Mouse (Mus musculus): ENCODE data around the gene Smim13. TPM values are rescaled to one million over a fixed set of nuclear protein-coding genes. Genes with fewer than 3 reads are reported as not detected.

Gene Smim13
- polyA plus RNA-seq, 1 experiment from 2014 or later: 11.8 TPM

GRCm38 (mm10) chr13:41267827-41268408 lies 18.3 kb downstream of the Smim13 start:
- H3K9me3 ChIP-seq (replicated peaks): no peaks in the 10 kb centered on the region
- no peak for DNase-seq (ENCODE audit: low spot score)
- H3K27me3 ChIP-seq (ENCODE audit: low read depth, poor library complexity, severe bottlenecking): no peaks in the 10 kb centered on the region
- no peak overlapping the region for H3K4me3 ChIP-seq
- 57% methylated on average over 7 of the region's 7 CpGs for WGBS
- peaks cover 3% of the 10 kb centered on the region; the same call in 1 of the 2 replicates for H3K4me1 ChIP-seq
- no peak overlapping the region for H3K27ac ChIP-seq
- H3K36me3 ChIP-seq: no peaks in the 10 kb centered on the region

GRCm38 (mm10) chr13:41273927-41274650 lies 24.4 kb downstream of the Smim13 start, which contains the start of gene Gm17364:
Gene Gm17364 (minus strand): TSS chr13:41273977.
- Histone ChIP-seq H3K9me3 (replicated peaks) (no peaks in the 10 kb centered on the region), H3K4me1 (no peaks in the 10 kb centered on the region), H3K27me3 (ENCODE audit: low read depth, poor library complexity, severe bottlenecking) (no peaks in the 10 kb centered on the region), H3K4me3 (no peak within 1 kb of the TSS), H3K36me3 (peaks cover 7% of the 10 kb centered on the region; the same call in 1 of the 2 replicates), H3K27ac (no peak within 1 kb of the TSS)
- DNase-seq (ENCODE audit: low spot score): no peak
- 94% methylated on average over 10 of the region's 10 CpGs for WGBS

GRCm38 (mm10) chr13:41280696-41281095 lies 31.1 kb downstream of the Smim13 start:
- WGBS: 68% methylated on average over 5 of the region's 5 CpGs
- no peaks in the 10 kb centered on the region for H3K36me3 ChIP-seq
- no peak overlapping the region for H3K4me3 ChIP-seq
- H3K4me1 ChIP-seq: no peaks in the 10 kb centered on the region
- H3K9me3 ChIP-seq (replicated peaks): no peaks in the 10 kb centered on the region
- H3K27ac ChIP-seq: no peak overlapping the region
- no peaks in the 10 kb centered on the region for H3K27me3 ChIP-seq (ENCODE audit: low read depth, poor library complexity, severe bottlenecking)
- DNase-seq (ENCODE audit: low spot score): no peak

- 29% methylated on average over 5 of the region's 5 CpGs for WGBS
- no peak overlapping the region for H3K27ac ChIP-seq
- no peak overlapping the region for H3K4me3 ChIP-seq
- peak; percentile 65 for DNase-seq (ENCODE audit: low spot score)
- no peaks in the 10 kb centered on the region for H3K27me3 ChIP-seq (ENCODE audit: low read depth, poor library complexity, severe bottlenecking)
- no peaks in the 10 kb centered on the region for H3K4me1 ChIP-seq
- H3K9me3 ChIP-seq (replicated peaks): no peaks in the 10 kb centered on the region
- H3K36me3 ChIP-seq: no peaks in the 10 kb centered on the region
Measured at GRCm38 (mm10) chr13:41283256-41283655, 33.6 kb downstream of the Smim13 start.

GRCm38 (mm10) chr13:41285448-41285847 lies 35.8 kb downstream of the Smim13 start:
- H3K9me3 ChIP-seq (replicated peaks): no peaks in the 10 kb centered on the region
- H3K27me3 ChIP-seq (ENCODE audit: low read depth, poor library complexity, severe bottlenecking): no peaks in the 10 kb centered on the region
- no peaks in the 10 kb centered on the region for H3K36me3 ChIP-seq
- 81% methylated on average over 4 of the region's 4 CpGs for WGBS
- no peak for DNase-seq (ENCODE audit: low spot score)
- H3K4me1 ChIP-seq: no peaks in the 10 kb centered on the region
- no peak overlapping the region for H3K4me3 ChIP-seq
- no peak overlapping the region for H3K27ac ChIP-seq

- Histone ChIP-seq H3K4me3 (no peak overlapping the region), H3K4me1 (no peaks in the 10 kb centered on the region), H3K36me3 (no peaks in the 10 kb centered on the region), H3K27me3 (ENCODE audit: low read depth, poor library complexity, severe bottlenecking) (no peaks in the 10 kb centered on the region), H3K27ac (no peak overlapping the region), H3K9me3 (replicated peaks) (no peaks in the 10 kb centered on the region)
- 92% methylated on average over 3 of the region's 3 CpGs for WGBS
- DNase-seq (ENCODE audit: low spot score): no peak
Measured at GRCm38 (mm10) chr13:41286285-41286684, 36.6 kb downstream of the Smim13 start.

- Histone ChIP-seq H3K4me3 (no peak overlapping the region), H3K4me1 (no peaks in the 10 kb centered on the region), H3K9me3 (replicated peaks) (no peaks in the 10 kb centered on the region), H3K27ac (no peak overlapping the region), H3K27me3 (ENCODE audit: low read depth, poor library complexity, severe bottlenecking) (no peaks in the 10 kb centered on the region), H3K36me3 (no peaks in the 10 kb centered on the region)
- 88% methylated on average over 4 of the region's 4 CpGs for WGBS
- no peak for DNase-seq (ENCODE audit: low spot score)
Measured at GRCm38 (mm10) chr13:41291466-41291974, 41.9 kb downstream of the Smim13 start.

GRCm38 (mm10) chr13:41293595-41293994 lies 44.0 kb downstream of the Smim13 start:
- Histone ChIP-seq H3K9me3 (replicated peaks) (no peaks in the 10 kb centered on the region), H3K27me3 (ENCODE audit: low read depth, poor library complexity, severe bottlenecking) (no peaks in the 10 kb centered on the region), H3K4me1 (no peaks in the 10 kb centered on the region), H3K4me3 (no peak overlapping the region), H3K27ac (no peak overlapping the region), H3K36me3 (no peaks in the 10 kb centered on the region)
- WGBS: 72% methylated on average over 5 of the region's 5 CpGs
- DNase-seq (ENCODE audit: low spot score): no peak

GRCm38 (mm10) chr13:41295886-41296285 lies 46.2 kb downstream of the Smim13 start:
- no peaks in the 10 kb centered on the region for H3K9me3 ChIP-seq (replicated peaks)
- H3K27ac ChIP-seq: no peak overlapping the region
- peaks cover 5% of the 10 kb centered on the region for H3K4me1 ChIP-seq
- no peak overlapping the region for H3K4me3 ChIP-seq
- no peaks in the 10 kb centered on the region for H3K27me3 ChIP-seq (ENCODE audit: low read depth, poor library complexity, severe bottlenecking)
- 79% methylated on average over 6 of the region's 6 CpGs for WGBS
- DNase-seq (ENCODE audit: low spot score): no peak
- no peaks in the 10 kb centered on the region for H3K36me3 ChIP-seq

GRCm38 (mm10) chr13:41296396-41296795 lies 46.8 kb downstream of the Smim13 start:
- 82% methylated on average over 10 of the region's 10 CpGs for WGBS
- DNase-seq (ENCODE audit: low spot score): no peak
- Histone ChIP-seq H3K9me3 (replicated peaks) (no peaks in the 10 kb centered on the region), H3K27ac (no peak overlapping the region), H3K36me3 (no peaks in the 10 kb centered on the region), H3K27me3 (ENCODE audit: low read depth, poor library complexity, severe bottlenecking) (no peaks in the 10 kb centered on the region), H3K4me3 (no peak overlapping the region), H3K4me1 (peaks cover 5% of the 10 kb centered on the region)

- no peak for DNase-seq (ENCODE audit: low spot score)
- H3K9me3 ChIP-seq (replicated peaks): no peaks in the 10 kb centered on the region
Measured at GRCm38 (mm10) chr13:41298533-41298932, 48.9 kb downstream of the Smim13 start.

GRCm38 (mm10) chr13:41298996-41299395 lies 49.4 kb downstream of the Smim13 start:
- Histone ChIP-seq H3K27me3 (ENCODE audit: low read depth, poor library complexity, severe bottlenecking) (no peaks in the 10 kb centered on the region), H3K27ac (no peak overlapping the region), H3K4me1 (peaks cover 5% of the 10 kb centered on the region), H3K4me3 (no peak overlapping the region), H3K9me3 (replicated peaks) (no peaks in the 10 kb centered on the region), H3K36me3 (no peaks in the 10 kb centered on the region)
- WGBS: 35% methylated on average over 5 of the region's 5 CpGs
- DNase-seq (ENCODE audit: low spot score): no peak

More at GRCm38 (mm10) chr13:41298533-41298932, 48.9 kb downstream of the Smim13 start:
- H3K36me3 ChIP-seq: no peaks in the 10 kb centered on the region
- no peak overlapping the region for H3K4me3 ChIP-seq
- no peak overlapping the region for H3K27ac ChIP-seq
- 46% methylated on average over 2 of the region's 2 CpGs for WGBS
- H3K4me1 ChIP-seq: peaks cover 5% of the 10 kb centered on the region
- no peaks in the 10 kb centered on the region for H3K27me3 ChIP-seq (ENCODE audit: low read depth, poor library complexity, severe bottlenecking)

- Histone ChIP-seq H3K36me3 (no peaks in the 10 kb centered on the region), H3K27ac (no peak overlapping the region), H3K9me3 (replicated peaks) (no peaks in the 10 kb centered on the region), H3K4me1 (peaks cover 5% of the 10 kb centered on the region), H3K27me3 (ENCODE audit: low read depth, poor library complexity, severe bottlenecking) (no peaks in the 10 kb centered on the region), H3K4me3 (no peak overlapping the region)
- DNase-seq (ENCODE audit: low spot score): no peak
- WGBS: 71% methylated on average over 4 of the region's 4 CpGs
Measured at GRCm38 (mm10) chr13:41300037-41300436, 50.4 kb downstream of the Smim13 start.
